Mouse (Mus musculus) T-helper 2 cell (primary cell): ENCODE data around the gene Acot1.
"Not testable (repeated sequence)": the region's sequence is repeated elsewhere in the genome, so short reads cannot be mapped to it uniquely, and the experiment has no call there.

Experiments
- in situ Hi-C: fragments of 300-600 bp; cut with MboI, MseI; formaldehyde crosslinking; loops from one replicate; pipeline ENCODE4 v1.15.1; 2025; ENCODE audit warnings: high pct_unique_total_duplicates

Acot1 gene

DNA sequence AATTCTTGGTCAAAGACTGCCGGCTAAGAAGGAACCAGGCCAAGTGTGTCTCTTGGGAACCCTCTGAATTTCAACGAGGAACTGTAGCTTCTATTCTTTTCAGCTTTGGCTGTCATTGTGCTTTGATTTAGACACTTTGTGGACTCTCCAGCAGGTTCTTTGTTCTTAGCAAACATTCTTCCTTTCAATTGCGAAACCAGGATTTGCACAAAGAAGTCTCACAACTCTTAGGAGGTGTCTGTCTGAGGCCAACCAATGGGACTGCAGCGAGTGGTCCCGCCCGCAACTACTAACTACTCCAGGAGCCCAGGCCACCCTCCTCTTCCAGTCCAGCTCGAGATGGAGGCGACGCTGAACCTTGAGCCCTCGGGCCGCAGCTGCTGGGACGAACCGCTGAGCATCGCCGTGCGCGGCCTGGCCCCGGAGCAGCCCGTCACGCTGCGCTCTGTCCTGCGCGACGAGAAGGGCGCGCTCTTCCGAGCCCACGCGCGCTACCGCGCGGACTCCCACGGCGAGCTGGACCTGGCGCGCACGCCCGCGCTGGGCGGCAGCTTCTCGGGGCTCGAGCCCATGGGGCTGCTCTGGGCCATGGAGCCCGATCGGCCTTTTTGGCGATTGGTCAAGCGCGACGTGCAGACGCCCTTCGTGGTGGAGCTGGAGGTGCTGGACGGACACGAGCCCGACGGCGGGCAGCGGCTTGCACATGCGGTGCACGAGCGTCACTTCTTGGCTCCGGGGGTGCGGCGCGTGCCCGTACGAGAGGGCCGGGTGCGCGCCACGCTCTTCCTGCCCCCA lies at the start of gene Acot1:
Gene Acot1 (plus strand): TSS at position 320 of the 795 bp plus-strand sequence.
- in situ Hi-C loops: loop anchor here (5.0 kb wide), 1 partner anchor 42 kb away; no protein-coding TSS in a partner anchor

DNA sequence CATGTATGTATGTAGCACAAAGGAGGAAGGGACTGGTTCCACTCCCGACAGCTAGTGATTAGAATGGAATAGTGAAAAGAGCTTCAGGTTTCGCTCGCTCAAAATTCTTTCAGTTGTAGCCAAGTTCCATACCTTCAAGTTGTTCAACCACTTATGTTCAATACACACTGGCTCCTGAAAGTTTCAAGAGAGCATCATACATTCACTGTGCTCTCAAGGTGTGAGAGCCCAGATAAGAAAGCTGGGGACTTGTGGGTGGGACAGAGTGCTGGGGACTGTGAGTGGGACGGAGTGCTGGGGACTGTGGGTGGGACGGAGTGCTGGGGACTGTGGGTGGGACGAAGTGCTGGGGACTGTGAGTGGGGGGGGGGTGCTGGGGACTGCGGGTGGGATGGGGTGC lies 44.1 kb upstream of the Acot1 start:
- in situ Hi-C loops: loop anchor here (5.0 kb wide), 1 partner anchor 42 kb away; the partner anchor contains the start of gene Acot1

DNA sequence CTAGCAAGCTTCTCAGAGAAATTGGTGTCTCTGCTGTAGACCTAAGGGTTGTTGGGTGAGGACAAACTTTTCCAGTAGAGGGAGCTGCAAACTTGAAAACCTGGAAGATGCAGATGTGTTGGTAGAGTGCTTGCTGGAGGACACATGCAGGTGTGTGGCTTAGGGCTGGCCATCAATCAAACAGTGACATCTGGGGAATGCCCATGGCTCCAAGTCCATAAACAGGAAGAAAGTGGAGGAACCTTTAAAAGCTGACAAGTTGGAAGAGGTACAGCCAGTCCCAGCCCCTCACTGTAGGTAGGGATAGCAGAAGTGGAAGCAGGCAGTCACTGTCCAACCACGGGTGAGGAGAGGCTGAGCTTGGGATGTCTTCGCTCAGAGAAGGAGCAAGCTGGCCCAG lies 37.2 kb upstream of the Acot1 start:
- in situ Hi-C loops: loop anchor here (5.0 kb wide), 1 partner anchor 90 kb away; no protein-coding TSS in a partner anchor

DNA sequence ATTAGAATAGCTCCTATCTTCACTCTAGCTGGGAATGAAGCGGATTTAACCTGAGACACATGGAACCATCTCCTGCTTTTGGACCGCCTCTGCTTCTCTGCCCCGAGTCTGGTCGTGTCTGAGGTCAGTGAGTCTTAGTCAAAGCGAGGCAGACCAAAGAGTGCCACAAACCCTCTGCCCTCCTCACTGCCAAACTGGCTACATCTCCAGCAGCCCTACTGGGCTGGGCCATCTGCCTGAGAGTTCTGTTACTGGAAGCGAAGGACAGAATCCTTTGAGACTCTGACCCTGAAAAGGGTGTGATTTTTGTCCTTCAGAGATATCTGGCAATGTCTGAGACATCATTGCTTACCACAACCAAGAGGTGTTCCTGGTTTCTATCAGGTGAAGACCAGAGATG lies 30.4 kb upstream of the Acot1 start:
- in situ Hi-C loops: no loop called here

DNA sequence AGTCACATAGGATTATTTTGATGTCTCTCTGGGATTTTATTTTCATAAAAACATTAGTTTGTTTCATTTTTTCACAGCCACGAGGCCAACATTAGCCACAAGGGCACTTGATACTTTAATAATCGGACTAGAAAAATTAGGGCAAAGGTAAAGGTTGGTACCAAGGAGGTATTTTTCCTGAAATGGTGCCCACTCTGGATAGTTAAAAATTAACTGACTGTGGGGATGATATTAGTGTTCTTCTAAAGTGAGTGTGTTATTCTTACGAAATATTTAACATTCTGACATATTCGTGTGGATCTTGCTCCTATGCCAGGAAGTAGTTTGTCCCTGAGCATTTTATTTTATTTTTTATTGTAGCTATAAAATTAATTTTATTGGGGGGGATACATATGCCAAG lies 27.7 kb upstream of the Acot1 start:
- in situ Hi-C loops: no loop called here

DNA sequence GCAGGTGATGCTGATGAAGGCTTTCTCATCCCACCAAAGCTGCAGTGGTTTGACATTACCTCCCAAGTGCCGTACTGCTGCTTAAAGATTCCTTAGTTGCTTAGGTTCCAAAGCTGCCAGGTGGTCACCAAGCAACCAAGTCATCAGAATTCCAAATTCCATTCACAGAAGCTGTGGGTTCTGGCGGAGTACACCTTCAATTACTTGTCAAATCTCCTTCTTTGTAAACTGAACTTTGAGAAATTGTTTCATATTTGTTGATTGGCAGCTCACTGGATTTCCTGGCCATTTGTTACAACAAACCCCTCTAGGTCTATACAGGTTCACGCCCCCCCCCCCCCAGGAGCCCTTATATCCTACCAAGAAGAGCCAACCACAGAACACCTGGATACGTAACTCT lies 24.5 kb upstream of the Acot1 start, which contains the start of gene Heatr4:
Gene Heatr4 (minus strand): TSS at position 101 of the 400 bp plus-strand sequence.
- in situ Hi-C loops: no loop called here

DNA sequence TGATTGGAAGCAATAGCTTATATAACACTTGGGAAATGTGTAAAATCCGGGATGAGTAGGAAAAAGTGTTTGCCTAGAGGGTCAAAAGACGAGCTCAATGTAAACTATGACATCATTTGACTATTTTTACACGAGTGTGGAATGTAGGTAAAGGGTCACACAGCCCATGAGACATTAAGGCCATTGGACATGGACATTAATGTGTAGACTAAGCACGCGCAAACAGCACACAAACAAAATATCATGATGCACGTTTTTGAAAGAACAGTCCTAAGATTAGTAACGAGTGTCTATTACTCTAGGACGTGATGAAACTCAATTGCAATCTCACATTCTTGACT lies 22.1 kb upstream of the Acot1 start:
- in situ Hi-C loops: no loop called here

DNA sequence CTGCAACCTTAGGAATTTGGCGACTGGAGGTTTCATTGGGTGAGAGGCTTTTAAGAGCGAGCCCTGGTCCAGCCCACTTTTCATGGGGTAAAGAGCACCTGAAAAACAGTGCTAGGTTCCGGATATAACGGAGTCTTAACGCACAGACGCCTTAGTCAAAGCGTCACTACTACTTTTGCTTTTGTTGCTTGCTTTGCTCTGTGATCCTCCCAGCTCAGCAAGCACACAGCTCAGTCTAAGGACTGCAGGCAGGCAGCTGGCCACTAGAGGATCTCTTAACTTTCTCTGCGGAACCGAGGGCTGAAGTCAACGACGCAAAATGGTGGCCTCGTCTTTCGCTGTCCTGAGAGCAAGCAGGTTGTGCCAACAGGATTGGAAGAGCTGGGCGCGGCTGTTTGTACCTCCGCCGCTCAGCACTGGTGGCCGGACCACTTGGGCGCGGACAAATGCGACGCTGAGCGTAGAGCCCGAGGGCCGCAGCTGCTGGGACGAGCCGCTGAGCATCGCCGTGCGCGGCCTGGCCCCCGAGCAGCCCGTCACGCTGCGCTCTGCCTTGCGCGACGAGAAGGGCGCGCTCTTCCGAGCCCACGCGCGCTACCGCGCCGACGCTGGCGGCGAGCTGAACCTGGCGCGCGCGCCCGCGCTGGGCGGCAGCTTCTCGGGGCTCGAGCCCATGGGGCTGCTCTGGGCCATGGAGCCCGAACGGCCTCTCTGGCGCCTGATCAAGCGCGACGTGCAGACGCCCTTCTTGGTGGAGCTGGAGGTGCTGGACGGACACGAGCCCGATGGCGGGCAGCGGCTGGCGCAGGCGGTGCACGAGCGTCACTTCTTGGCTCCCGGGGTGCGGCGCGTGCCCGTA lies 21.5 kb upstream of the Acot1 start, which contains the start of gene Acot2:
Gene Acot2 (plus strand): TSS at position 279 of the 859 bp plus-strand sequence.
- in situ Hi-C loops: no loop called here

DNA sequence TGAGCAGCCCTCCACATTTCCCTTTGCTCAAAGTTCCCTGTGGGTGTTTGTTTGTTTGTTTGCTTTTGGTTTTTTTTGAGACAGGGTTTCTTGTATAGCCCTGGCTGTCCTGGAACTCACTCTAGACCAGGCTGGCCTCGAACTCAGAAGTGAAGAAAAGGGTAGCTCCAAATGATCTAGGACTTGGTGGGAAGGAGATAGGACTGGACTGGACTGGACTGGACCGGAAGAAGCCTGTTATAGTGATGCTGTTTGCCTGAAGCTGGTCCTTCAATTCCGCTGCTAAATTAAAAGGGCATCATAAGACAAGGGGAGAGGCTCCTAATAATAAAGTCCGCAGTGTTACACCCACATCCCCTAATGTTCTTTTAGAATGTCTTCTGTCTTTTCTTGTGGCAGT lies 20.8 kb upstream of the Acot1 start:
- in situ Hi-C loops: no loop called here

DNA sequence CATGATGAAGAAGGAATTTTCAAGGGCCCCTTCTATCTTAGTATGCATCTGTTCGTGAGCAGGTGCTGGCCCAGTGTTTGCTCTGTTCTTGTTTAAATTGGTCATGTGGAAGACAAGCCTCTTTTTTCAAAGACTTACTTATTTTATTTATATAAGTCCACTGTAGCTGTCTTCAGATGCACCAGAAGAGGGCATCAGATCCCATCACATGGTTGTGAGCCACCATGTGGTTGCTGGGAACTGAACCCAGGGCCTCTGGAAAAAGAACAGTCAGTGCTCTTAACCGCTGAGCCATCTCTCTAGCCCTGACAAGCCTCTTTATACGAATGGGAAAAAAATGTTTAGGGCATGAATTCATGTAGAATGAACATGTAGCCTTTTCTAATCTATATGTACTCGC lies 19.9 kb upstream of the Acot1 start:
- in situ Hi-C loops: no loop called here

DNA sequence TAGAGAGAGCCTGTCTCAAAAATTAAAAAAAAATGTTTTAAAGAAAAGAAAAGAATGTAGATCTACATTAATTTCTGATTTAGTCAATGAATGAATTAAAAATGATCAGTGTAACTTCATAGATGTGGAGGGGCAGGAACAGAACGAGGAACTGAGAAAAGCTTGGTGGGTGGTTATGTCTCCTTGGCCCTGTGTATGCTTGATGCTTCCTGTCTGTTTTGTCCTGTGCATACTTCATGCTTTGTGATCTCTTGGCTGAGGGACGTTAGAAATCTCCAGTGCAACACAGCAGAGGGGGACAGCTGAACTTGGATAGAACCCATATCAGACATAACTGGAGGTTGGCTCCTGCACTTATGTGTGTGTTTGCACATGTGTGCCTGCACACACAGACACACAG lies 12.1 kb upstream of the Acot1 start:
- in situ Hi-C loops: no loop called here

DNA sequence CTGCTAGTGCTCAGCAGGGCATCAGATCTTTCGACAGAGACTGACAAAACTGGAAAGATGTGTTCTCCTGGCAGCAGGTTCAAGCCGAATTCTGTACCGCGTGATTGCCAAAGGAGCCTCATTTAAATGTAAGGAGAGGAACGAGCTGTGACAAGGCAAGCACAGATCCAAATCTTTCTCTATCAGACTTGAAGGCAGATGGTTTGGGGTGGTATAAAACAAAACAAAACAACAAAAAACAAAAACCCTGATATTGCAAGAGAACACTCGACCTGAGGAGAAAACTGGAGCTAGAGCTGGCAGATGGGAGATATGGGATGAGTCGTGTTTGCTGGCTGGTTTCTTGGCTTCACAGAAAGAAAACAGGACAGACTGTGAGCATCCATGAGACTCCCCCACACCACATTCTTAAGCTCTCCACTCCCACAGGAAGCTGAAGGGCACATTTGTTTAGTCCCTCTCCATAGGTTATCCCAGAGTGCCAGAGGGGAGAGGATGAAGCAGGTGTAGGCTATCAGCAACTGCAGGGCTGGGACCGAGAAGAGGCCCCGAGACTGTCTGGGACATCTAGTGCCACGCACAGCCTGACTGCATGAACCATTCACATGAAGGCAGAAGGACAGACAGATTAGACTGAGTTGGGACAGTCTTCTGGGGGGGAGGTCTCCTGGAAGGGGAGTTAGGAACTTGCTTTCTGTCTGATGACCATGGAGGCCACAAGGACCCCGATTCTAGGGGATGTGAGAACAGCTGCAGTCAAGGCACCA lies 10.8 kb upstream of the Acot1 start:
- in situ Hi-C loops: no loop called here

DNA sequence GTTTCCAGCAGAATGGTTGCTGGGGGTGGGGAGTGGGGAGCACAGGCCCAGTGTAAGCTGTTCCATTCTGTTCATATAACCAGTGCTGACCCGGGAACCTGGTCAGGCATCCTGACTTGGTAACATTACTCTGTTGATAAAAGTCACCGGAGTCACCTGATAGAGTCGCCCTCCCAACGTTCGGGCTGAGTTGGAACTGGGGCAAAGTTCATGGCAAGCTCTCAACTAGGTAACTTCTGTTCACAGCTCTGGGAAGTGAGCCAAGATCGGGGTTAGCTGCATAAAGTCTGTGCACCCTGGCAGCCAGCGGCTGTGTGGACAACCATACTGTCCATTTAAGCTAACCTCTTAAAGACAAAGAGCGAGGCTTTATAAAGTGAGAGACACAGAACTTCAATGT lies 10.1 kb upstream of the Acot1 start:
- in situ Hi-C loops: not testable (repeated sequence)

DNA sequence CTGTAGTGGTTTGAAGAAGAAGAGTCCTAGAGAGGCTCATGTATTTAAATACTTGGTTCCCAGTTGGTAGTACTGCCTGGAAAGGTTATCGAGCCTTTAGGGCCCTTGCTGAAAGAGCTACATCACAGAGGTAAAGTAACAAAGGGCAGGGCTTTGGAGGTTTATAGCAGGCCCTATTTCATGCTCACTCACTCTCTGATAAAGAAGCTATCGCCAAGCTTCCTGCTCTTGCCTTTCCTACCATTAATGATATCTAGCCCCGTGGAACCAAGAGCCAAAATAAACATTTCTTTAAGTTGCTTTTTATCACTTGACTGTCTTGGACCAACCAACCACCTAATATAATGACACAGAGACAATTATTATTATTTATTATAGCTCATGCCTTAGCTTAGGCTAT lies 8.9 kb upstream of the Acot1 start:
- in situ Hi-C loops: no loop called here

DNA sequence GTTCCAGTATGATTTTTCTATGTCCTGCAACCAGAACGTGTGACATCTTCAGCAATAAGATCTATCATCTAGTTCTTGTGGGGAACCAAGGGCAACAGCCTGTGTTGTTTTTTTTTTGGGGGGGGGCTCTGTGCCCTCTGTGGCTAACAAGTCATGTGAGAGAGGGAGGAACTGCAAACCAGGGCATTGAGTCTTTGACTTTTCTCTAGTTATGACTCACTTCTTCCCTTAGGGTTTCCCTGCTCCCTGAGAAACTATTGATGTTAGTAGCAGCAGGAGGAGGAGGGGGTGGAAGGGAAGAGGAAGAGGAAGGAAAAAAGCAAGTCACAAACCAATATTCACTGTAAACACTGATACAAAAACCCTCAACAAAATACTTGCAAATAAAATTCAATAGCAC lies 5.4 kb upstream of the Acot1 start:
- in situ Hi-C loops: no loop called here

DNA sequence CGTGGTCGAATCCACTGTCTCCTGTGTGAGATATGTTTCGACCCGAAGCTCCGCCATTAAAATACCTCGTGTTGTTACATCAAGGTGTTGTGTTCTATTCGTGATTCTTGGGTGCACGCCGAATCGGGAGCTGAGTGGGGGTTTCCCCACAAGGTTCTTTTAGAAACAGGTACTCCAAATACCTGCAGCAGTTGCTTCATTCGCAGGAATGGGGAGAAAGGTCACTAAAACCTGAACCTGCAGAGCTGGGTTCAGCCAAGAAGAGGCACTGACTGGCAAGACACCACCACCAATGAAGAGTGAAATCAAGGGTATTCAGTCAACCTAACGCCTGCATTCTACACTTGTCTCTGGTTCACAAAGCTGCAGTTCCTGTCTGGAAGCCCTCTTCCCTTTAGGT lies 1.0 kb upstream of the Acot1 start:
- in situ Hi-C loops: loop anchor here (5.0 kb wide), 1 partner anchor 41 kb away; no protein-coding TSS in a partner anchor

DNA sequence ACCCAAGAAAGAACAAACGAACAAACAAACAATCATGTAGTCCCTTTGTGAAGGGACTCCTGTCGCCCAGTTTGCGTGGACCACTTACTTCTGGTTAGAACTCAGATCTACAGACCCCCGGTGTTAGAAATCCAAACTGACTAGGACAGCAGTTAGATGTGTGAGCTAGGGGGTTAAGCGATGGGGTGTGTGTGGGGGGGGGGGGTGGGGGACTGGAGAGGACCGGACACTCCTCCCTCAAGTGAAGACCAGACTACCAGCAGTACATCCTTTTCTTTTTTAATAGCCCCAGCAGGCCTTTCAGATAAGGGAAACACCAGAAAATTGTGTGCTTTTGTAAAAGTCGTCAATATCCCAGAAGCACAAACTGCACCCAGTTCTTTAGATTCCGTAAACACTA lies 561 bp upstream of the Acot1 start:
- in situ Hi-C loops: loop anchor here (5.0 kb wide), 1 partner anchor 41 kb away; no protein-coding TSS in a partner anchor

DNA sequence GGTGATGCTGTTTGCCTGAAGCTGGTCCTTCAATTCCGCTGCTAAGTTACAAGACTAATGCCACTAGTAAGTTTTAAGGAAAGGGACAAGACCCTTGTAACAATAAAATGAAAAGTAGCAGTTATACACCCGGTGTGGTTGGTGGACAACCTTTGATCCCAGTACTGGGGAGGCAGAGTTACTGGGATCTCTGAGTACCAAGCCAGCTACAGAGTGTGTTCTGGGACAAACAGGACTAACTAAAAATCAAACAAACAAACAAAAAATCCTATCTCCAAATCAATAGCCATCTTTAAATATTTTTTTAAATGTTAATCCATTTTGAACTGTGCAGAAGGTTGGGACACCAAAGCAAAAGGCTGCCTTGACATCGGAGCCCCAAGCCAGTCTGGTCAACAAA lies 911 bp downstream of the Acot1 start:
- in situ Hi-C loops: loop anchor here (10.0 kb wide), 1 partner anchor 1725 kb away; no protein-coding TSS in a partner anchor

DNA sequence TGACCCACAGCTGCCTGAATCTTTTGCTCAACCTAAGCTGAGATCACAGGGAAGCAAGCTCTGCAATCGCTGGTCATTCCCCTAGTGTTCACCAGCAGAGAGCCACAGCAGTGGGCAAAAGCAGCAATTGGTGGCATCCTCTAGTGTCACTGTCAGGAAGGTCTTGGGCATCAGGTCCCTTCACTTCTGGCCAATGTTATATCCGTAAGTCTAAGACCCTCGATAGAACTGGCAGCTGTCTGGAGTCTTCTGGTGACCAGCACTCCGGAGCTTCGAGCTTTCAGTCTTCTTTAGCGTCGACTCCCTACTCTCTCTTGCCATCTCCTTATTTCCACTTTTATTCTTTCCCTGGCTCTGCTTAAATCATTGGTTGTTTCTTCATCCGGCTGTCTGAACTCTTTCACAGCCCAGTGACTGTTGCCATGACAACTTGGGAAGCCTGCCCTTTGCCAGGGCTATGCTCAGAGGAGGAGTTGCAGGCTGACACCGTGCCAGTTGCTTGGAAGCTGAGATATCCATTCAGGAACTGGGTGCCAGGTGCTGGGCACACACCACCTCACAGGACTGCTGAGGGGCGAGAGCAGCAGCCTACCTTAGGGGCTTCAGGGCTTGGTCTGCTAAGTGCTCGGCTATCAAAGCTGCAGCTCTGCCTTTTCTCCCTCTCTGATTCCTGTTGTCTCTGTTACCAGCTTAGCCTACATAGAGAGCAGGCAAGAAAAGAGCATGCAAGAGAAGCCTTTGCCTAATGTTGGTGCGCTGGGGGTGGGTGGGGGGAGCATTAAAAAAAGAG lies 2.2 kb downstream of the Acot1 start:
- in situ Hi-C loops: loop anchor here (10.0 kb wide), 1 partner anchor 1723 kb away; no protein-coding TSS in a partner anchor

DNA sequence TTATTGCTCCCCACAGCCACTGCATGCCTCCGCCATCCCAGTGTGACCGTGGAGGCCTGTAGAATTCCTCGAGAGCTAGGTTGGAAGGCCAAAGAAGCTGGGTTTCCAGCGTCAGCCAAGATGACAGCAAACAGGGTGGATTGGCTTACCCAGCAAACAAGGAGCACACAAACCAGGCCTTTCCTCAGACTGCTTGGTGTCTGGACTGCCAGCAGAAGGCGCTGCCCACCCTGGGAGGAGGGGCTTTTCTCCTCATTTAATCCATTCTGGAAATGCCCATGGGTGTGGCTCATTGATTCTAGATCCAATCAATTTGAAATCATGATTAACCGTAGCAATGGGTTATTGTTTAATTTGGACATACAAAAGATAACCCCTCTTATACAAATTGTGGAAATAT lies 3.8 kb downstream of the Acot1 start:
- in situ Hi-C loops: loop anchor here (10.0 kb wide), 1 partner anchor 1722 kb away; no protein-coding TSS in a partner anchor

DNA sequence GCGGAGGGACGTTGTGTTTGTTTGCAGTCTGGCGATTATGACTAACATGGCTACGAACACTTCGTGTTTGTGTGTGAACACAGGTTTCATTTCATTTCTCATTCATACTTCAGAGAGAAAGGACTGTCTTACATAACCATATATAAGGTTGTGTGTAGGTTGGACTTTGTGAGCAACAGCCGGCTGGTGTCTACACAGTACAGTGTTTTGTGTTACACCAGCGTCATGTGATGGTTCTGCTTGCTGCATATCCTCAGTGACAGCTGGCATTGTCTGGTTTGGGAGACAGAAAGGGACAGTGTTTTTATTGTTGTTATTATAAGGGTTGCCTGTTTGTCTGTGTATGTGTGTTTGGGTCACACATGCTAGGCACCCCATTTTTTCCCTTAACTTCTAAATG lies 4.4 kb downstream of the Acot1 start:
- in situ Hi-C loops: loop anchor here (10.0 kb wide), 1 partner anchor 1721 kb away; no protein-coding TSS in a partner anchor
